Mouse (Mus musculus): ENCODE data around the gene Cyp4f17.
A peak's percentile ranks its signal among the peaks of the same experiment; 100 is the strongest.
"Not testable (repeated sequence)": the region's sequence is repeated elsewhere in the genome, so short reads cannot be mapped to it uniquely, and the experiment has no call there.

Gene Cyp4f17

DNA sequence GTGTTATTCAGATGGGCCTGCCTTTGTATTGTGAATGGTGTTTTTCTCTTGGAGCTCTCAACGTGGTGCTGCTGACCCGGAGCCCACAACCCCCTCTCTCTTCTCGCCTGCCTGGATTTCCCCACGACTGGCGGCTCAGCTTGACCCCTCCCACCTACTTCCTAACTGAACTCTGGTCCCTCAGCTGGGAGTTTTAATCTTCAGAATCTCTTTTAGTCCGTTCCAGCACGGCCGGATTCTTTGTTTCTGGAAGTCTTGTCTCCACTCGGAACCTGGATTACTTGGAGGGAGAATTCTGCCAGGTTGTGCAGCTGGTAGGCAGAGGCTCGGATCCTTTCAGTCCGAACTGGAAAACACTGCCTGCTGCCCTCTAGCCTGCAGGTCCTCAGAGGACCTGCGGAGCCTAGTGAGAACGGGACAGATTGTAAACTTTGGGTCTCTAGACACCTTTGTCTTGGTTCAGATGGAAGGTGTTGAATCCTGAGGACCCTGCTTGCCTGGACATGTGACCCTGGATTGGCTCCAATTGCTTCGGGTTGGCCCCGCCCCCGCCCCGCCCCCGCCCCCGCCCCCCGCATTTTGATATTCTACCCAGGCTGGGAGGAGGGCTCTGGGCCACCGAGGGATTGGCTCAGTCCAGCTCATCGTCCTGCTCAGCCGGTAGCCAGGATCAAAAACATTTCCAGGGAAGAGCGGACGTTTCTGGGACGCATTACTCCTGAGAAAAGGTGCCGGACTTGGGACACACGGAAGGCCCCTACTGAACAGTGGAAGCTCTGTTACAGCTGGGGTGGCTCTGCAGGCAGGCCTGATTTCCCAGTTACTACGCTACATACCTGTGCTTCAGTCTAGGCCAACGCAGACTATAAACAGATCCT is at the start of gene Cyp4f17:
Cyp4f17 (plus strand) TSS at position 200 of the 878 bp plus-strand sequence.
- no peak for DNase-seq (ENCODE audit: low read depth in 1 of 2, low spot score in 2 of 2)

DNA sequence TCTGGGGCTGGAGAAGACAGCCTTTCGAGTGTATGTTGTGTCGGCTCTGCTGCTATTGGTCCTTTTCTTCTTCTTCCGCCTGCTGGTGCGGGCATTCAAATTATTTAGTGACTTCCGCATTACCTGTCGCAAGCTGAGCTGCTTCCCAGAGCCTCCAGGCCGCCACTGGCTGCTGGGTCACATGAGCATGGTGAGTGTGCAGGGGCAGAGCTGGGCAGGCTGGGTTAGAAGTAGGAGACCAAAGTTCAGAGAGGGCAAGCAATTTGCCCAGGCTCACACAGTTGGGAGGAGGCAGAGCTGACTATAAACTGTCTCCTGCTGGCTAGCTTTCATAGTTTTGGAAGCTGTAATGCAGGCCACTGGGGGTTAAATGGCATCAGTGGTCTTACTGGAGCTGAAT is 37.4 kb upstream of the Cyp4f17 start:
- no peak for DNase-seq (ENCODE audit: low read depth in 1 of 2, low spot score in 2 of 2)

DNA sequence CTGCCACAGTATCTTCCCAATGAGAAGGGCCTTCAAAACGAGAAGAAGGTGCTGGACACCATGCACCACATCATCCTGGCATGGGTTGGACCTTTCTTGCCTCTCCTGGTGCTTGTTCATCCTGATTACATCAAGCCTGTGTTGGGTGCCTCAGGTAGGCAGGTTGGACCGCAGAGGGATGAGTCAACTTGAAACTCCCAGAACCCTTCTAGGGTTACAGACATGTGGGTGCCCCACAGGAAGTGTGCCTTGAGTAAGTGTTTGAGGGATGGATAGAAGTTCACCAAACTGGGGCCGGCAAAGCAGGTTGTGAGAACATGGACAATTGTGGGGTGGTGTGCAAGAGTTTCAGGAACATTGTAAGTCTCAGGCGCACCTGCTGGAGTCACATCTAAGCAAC is 35.1 kb upstream of the Cyp4f17 start:
- DNase-seq (ENCODE audit: low read depth in 1 of 2, low spot score in 2 of 2) = no peak

- no peak for DNase-seq (ENCODE audit: low read depth in 1 of 2, low spot score in 2 of 2)
These were observed 33.7 kb upstream of the Cyp4f17 start for GRCm38 (mm10) chr17:32472176-32472575.

DNA sequence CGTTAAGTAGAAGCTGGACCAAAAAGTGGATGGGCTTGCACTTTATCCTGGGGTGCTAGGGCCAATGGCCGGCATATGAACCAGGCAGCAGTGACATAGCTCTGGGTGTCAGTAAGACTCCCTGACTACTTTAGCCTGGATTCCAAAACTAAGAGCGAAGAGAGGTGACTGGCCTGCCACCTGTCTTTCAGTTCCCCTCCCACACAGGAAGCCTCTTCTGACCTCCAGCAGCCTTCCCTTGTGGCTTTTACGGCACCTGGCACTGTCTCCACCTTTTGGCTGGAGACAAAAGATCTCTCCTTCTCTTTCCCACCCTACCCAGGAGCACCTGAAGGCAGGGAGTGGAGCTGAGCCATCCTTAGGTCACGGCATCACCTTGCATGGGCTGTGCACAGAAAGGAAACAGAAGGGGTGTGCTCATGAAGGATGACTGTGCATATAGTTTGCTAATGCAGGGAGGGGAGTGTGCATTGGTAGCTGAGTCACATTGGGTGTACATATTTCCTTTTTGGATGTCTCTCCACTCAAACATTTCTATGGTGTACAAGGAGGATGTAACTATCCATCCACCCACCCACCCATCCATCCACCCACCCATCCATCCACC is 30.8 kb upstream of the Cyp4f17 start:
- no peak for DNase-seq (ENCODE audit: low read depth in 1 of 2, low spot score in 2 of 2)

DNA sequence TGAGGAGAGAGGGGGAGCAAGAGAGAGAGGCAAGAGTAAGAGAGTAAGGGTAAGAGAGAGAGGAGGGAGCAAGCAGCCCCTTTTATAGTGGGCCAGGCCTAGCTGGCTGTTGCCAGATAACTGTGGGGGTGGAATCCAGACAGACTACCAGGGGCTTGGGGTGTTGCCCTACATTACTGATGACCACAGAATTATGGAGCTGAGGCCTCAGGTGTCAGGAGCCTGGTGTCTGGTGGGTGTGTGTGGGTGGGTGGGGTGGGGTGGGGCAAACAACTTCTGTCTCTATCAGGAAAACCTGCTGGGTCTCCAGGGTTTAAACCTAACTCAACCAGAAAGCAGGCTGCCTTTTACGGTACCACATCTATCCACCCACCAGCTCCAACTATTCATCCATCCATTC is 28.6 kb upstream of the Cyp4f17 start:
- DNase-seq (ENCODE audit: low read depth in 1 of 2, low spot score in 2 of 2) = no peak

GRCm38 (mm10) chr17:32478727-32479126 is 27.1 kb upstream of the Cyp4f17 start:
- no peak for DNase-seq (ENCODE audit: low read depth in 1 of 2, low spot score in 2 of 2)

- DNase-seq (ENCODE audit: low read depth in 1 of 2, low spot score in 2 of 2) = no peak
These were observed 26.0 kb upstream of the Cyp4f17 start for GRCm38 (mm10) chr17:32479554-32480506.

GRCm38 (mm10) chr17:32481766-32482165 is 24.1 kb upstream of the Cyp4f17 start:
- DNase-seq (ENCODE audit: low read depth in 1 of 2, low spot score in 2 of 2) = no peak

DNA sequence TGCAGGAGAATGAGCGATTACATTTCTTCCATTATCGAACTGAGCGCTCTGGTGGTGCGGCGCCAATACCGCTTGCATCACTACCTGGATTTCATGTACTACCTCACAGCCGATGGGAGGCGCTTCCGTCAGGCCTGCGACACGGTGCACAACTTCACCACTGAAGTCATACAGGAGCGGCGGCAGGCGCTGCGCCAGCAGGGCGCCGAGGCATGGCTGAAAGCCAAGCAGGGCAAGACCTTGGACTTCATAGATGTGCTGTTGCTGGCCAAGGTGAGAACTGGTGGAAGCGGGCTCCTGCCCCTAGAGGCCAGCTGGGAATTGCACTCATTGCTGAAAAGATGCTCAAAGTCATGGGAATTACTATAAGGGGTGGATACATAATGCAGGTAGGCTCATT is 22.6 kb upstream of the Cyp4f17 start:
- DNase-seq (ENCODE audit: low read depth in 1 of 2, low spot score in 2 of 2) = peak; percentile 9 to 12

- no peak for DNase-seq (ENCODE audit: low read depth in 1 of 2, low spot score in 2 of 2)
These were observed 13.4 kb upstream of the Cyp4f17 start for GRCm38 (mm10) chr17:32492349-32492980.

DNA sequence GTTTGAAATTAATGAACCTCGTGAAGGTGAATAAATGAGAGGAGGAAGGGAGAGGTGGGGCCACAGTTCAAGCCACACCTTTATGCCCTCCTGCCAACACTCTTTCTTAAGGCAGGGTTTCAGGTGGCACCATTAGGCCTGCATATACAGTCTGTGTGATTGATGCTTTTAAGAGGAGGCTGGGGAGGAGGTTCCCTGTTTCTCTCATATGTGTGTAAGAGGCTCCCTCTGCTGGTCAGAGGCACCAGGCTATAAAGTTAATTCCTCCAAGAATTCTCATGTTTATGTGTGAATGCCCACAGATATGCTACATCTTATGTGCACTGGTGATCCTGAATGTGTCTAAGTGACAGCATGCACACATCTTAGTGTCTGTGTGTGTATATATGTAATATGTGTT is 11.2 kb upstream of the Cyp4f17 start:
- DNase-seq (ENCODE audit: low read depth in 1 of 2, low spot score in 2 of 2) = peak in 1 of 2 experiments; percentile 16

- not testable (repeated sequence) for DNase-seq (ENCODE audit: low read depth in 1 of 2, low spot score in 2 of 2)
These were observed 5.3 kb upstream of the Cyp4f17 start for GRCm38 (mm10) chr17:32500511-32500910.

- DNase-seq (ENCODE audit: low read depth in 1 of 2, low spot score in 2 of 2) = no peak
These were observed 4.8 kb upstream of the Cyp4f17 start for GRCm38 (mm10) chr17:32501051-32501450.

DNA sequence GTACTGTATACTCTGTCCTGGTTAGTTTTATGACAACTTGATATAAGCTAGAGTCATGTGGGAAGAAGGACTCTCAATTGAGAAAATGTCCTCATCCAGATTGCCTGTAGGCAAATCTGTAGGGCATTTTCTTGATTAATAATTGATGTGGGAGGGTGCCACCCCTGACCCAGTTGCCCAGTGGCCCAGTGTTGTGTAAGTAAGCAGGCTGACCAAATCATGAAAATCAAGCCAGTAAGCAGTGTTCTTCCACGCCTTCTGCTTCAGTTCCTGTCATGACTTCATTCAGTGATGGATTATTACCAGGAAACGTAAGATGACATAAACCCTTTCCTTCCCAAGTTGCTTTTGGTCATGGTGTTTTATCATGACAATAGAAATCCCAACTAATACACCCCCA is 2.7 kb upstream of the Cyp4f17 start:
- DNase-seq (ENCODE audit: low read depth in 1 of 2, low spot score in 2 of 2) = no peak

- DNase-seq (ENCODE audit: low read depth in 1 of 2, low spot score in 2 of 2) = no peak
These were observed 937 bp downstream of the Cyp4f17 start for GRCm38 (mm10) chr17:32506729-32507245.

DNA sequence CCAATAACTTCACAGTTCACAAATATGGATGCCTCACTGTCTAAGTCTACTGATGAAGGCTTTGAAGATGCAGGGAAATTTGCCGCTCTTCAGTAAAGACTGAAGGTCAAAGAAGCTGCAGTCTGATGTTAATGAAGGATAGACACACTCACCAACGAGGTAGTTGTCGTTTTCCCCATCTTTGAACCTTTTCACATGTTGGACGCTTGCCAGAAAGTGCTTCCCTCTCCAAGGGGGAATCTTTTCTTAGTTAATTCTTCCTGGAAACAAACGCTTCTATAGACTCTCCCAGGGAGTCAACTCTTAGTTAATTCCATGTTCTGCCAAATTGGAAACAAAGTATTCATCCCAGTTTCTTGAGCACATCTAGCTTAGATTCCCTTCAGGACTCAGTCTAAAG is 10.3 kb downstream of the Cyp4f17 start:
- no peak for DNase-seq (ENCODE audit: low read depth in 1 of 2, low spot score in 2 of 2)

DNA sequence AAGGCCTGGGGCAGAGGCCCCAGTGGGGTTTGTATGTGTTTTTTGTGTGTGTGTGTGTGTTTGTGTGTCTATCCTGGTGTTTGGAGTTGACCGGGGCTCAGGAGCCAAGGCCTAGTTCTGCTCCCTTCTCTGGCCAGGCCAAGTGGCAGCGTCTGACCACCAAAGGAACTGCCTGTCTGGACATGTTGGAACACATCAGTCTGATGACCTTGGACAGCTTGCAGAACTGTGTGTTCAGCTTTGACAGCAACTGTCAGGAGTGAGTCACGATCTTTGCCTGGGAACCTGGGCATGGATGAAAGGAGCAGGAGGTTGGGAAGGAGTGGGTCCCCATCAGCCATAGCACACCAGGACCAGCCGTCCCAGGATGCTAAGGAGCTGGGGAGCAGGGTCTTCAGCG is 16.1 kb downstream of the Cyp4f17 start:
- no peak for DNase-seq (ENCODE audit: low read depth in 1 of 2, low spot score in 2 of 2)

DNA sequence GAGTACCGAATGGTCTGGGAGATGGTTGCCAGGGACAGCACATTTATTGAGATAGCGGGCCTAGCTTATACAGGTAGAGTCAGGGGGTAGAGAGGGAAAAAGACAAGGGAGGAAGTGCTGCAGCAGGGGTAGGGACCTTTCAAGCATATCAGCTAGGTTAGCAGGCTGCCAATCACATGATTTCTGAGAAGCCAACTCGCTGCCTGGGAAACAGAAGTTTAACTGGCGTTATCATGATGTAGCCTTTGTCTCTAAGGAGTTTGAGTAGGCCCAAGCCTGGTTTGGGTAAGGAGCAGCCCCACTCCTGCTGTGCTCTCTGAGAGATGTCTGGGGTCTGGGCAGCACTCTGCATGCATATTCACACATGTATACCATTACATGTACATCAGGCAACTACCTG is 16.5 kb downstream of the Cyp4f17 start:
- DNase-seq (ENCODE audit: low read depth in 1 of 2, low spot score in 2 of 2) = no peak

GRCm38 (mm10) chr17:32522816-32523215 is 17.0 kb downstream of the Cyp4f17 start:
- DNase-seq (ENCODE audit: low read depth in 1 of 2, low spot score in 2 of 2) = no peak

GRCm38 (mm10) chr17:32523895-32524294 is 18.0 kb downstream of the Cyp4f17 start:
- no peak for DNase-seq (ENCODE audit: low read depth in 1 of 2, low spot score in 2 of 2)
